Mouse (Mus musculus) adrenal gland, postnatal 14 days (tissue): ENCODE results near the gene Ndufs2. TPM values are rescaled to one million over a fixed set of nuclear protein-coding genes. Genes with fewer than 3 reads are reported as not detected.

ENCODE experiments used
- DNase-seq: peaks from one replicate; pipeline ENCODE4 v3.0.0; 2021; ENCODE audit warnings: mixed read lengths
- long read RNA-seq, 2 experiments: library from polyadenylated mRNA; stranded (forward); transcript quantifications; one replicate each; pipeline ENCODE4 v2.0.0; 2021
- total RNA-seq: library from RNA; stranded (reverse); gene quantifications from 2 replicates; pipeline ENCODE4 v1.2.3, GENCODE M21; 2021

Gene Ndufs2
- total RNA-seq: 875 and 896 TPM in 2 replicates
- long read RNA-seq, experiment 1, transcript Ndufs2-201 (13 exons, 1,623 nt): major isoform, 514 of 603 reads
- long read RNA-seq, experiment 1, partial matches to known transcripts: 60 of 603 reads
- long read RNA-seq, experiment 1, other reads (novel, unspliced or antisense): 29 of 603 reads
- long read RNA-seq, experiment 2, transcript Ndufs2-201 (13 exons, 1,623 nt): major isoform, 404 of 519 reads
- long read RNA-seq, experiment 2, partial matches to known transcripts: 94 of 519 reads
- long read RNA-seq, experiment 2, other reads (novel, unspliced or antisense): 17 of 519 reads

DNA sequence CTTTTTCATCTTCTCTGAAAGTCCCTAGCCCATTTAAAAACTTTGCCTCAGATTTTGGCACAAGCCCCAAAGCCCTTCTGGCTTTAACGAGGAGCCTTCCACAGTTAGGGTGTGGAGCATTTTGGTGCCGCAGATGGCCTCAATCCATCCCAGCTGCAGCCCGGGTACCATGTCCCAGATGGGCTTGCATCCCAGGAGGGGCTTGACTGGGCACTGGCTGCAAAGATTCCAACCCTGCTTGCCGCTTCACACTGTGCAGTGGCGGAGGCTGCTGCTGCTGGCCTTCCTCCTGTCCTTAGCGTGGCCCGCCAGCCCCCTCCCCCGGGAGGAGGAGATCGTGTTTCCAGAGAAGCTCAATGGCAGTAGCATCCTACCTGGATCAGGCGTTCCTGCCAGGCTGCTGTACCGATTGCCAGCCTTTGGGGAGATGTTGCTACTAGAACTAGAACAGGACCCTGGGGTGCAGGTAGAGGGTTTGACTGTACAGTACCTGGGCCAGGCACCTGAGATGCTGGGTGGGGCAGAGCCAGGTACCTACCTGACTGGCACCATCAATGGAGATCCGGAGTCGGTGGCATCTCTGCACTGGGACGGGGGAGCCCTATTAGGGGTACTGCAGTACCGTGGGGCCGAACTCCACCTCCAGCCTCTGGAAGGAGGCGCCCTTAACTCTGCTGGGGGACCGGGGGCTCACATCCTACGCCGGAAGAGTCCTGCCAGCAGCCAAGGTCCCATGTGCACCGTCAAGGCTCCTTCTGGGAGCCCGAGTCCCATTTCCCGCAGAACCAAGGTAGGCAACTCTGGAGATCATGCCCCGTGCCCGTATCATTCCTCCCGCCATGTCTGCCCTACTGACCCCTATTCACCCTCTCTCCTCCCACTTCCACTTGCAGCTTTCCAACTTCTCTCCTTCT lies at the start of gene Ndufs2:
Ndufs2 (minus strand) TSS at position 709 of the 914 bp plus-strand sequence.
- no peak for DNase-seq

GRCm38 (mm10) chr1:171298226-171298625 lies 47.0 kb upstream of the Ndufs2 start:
- no peak for DNase-seq

DNA sequence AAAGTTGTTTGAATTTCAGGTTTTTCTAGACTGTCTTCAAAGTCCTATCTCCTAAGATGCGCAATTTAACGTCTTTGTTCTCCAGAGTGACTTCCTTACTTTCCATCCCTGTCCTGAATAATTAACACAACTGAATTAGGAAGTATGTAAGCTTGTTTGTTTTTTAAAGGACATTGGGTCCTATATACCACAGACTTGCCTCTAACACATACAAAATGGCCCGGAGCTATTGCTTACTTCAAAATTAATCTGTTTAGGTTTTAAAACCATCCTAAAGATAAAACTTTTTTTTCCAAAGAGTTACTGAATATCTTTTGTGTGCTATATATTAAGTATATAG lies 43.8 kb upstream of the Ndufs2 start:
- no peak for DNase-seq

- peak; percentile 90 for DNase-seq
Observed at GRCm38 (mm10) chr1:171294298-171295062, 43.3 kb upstream of the Ndufs2 start, which contains the start of gene Ufc1. Gene Ufc1, minus strand, starts transcription at chr1:171295024.

GRCm38 (mm10) chr1:171293906-171294297 lies 42.7 kb upstream of the Ndufs2 start:
- DNase-seq: peak; percentile 49

GRCm38 (mm10) chr1:171293351-171293750 lies 42.2 kb upstream of the Ndufs2 start:
- no peak for DNase-seq

DNA sequence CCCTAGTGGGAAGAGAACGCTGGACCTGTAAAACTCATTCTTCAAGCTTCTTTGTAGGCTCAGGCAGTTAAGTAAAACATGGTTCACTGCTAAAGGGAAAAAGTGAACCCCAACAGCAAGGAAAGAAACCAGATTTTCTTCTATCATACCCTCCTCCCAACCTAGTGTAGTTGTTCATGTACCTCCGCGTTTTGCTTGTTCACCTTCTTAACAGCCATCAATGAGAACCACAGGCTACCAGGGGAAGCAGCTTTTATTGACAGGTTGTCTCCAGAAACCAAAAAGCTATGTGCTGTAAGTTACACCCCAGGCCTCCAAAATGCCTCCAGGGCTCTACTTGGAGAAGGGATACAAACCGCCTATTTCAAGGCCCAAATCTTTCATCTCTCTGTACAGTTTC lies 37.1 kb upstream of the Ndufs2 start:
- DNase-seq: no peak

- peak; percentile 98 for DNase-seq
Observed at GRCm38 (mm10) chr1:171287136-171288081, 36.2 kb upstream of the Ndufs2 start, which contains the start of gene Usp21. Gene Usp21, minus strand, starts transcription at chr1:171287991.

GRCm38 (mm10) chr1:171286517-171286916 lies 35.3 kb upstream of the Ndufs2 start:
- no peak for DNase-seq

DNA sequence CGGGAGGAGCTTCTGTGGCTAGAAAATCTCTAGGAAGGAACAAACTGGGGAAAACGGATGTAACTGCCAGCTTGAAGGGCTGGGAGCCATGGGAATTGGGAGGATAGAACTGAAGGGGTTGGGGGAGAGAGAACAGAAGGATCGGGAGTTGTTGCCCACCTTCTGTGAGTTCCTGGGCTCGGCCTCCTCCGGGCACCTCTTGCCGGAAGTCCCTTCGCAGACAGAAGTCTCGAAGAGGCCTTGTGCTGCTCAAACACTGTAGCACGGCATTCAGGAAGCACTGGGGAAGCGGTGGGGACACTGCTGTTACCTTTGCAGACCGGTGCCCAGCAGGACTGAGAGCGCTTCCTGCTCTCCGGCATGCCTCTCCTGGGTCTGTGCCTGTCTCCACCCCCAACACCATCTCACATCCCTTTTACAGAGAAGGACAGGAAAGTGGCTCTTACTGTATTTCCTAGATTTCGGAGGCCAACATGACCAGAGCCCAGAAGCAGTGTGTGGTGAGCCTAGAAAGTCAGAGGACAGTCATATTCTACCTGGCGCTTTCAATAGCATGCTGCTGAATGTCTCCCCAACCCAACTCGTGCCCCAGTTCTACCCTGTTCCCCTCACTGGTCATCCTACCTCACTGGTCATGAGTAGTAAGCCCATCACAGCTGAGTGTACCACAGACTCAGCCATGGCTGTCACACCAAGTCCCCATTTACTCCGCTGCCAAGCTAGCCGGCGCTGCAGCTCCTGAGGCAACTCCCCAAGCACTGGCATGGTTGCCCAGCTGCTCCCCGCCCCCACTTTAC lies 34.1 kb upstream of the Ndufs2 start:
- DNase-seq: no peak

- DNase-seq: no peak
Observed at GRCm38 (mm10) chr1:171284491-171284890, 33.3 kb upstream of the Ndufs2 start.

DNA sequence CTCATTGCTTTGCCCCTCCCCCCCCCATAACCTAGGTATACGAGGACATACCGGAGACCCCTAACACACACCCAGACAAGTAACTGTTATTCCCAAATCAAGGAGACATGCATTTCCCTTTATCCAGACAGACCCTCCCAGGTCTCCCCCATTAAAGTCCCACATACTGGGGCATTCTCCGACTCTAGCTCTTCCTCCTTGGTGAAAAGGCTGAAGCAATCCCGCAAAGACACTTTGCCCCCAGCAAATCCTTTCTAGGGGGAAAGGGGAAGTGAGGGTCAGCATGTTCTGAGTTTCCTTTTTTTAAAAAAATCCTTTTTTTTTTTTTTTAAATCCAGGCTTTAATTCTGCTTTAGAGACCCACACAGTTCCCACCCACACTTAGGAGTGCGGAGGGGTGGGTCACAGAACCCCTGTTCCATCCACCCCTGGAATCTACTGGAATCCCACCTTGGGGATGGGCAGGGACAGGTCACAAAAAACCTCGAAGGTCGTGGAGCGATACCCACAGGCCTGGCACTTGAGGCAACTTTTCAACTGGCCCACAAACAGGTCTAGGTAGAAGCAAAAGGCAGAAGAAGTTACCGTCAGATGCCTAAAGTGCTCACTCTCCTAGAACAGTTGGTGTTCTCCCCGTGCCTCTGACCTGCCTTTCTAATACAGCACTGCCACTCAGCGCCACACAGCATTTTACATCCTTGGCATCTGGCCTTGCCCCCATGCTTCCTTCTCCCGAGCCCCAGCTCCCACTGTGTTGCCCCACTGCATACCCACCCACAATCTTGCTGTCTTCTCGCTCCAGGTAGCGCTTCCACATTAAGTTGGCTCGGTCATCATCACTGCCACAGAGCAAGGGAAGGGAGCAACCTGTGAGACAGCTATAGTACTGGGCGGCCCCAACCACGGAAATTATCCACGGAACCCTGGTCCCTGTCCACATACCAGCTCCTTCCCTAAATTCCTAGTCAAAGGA lies 32.3 kb upstream of the Ndufs2 start:
- DNase-seq: no peak

- DNase-seq: no peak
Observed at GRCm38 (mm10) chr1:171282086-171282805, 31.1 kb upstream of the Ndufs2 start.

- peak; percentile 92 for DNase-seq
Observed at GRCm38 (mm10) chr1:171281528-171281923, 30.3 kb upstream of the Ndufs2 start.

- peak; percentile 94 for DNase-seq
Observed at GRCm38 (mm10) chr1:171280916-171281527, 29.8 kb upstream of the Ndufs2 start, which contains the start of gene Ppox. Gene Ppox, minus strand, starts transcription at chr1:171281186.

GRCm38 (mm10) chr1:171280250-171280915 lies 29.2 kb upstream of the Ndufs2 start:
- DNase-seq: peak; percentile 55

GRCm38 (mm10) chr1:171279721-171280120 lies 28.5 kb upstream of the Ndufs2 start:
- no peak for DNase-seq
